ENCODE assay signal across 25 mouse cellular contexts in genomic region chr10:49751769-49752168, GRCm38 (mm10). TPM values are rescaled to one million over a fixed set of nuclear protein-coding genes. Genes with fewer than 3 reads are reported as not detected.
DNase-seq lines count a peak whose midpoint lies in the region; ATAC-seq lines count a peak whose summit lies in the region.
"Had no signal": no experiment of that assay in that cellular context is flagged by ENCODE, and none has a peak within 500 bp of the region (broad histone marks: within the 10 kb centered on the region; RNA-seq: fewer than 3 reads in every experiment).

No protein-coding gene starts in this region.

- H3K4me2 ChIP-seq in forebrain, embryonic 13.5 days: no peak overlapping the region
- H3K4me2 ChIP-seq in forebrain, embryonic 11.5 days (ENCODE audit: low read depth, low read length, severe bottlenecking): no peak overlapping the region
- no peak overlapping the region for H3K4me2 ChIP-seq in forebrain, embryonic 15.5 days (replicated peaks)
- H3K4me2 ChIP-seq in forebrain, embryonic 12.5 days: no peak overlapping the region
- no peak overlapping the region for H3K4me2 ChIP-seq in forebrain, embryonic 16.5 days (ENCODE audit: low read length)
- H3K4me2 ChIP-seq: embryonic facial prominence, embryonic 12.5 days had no signal

- H3K9ac ChIP-seq in forebrain, embryonic 13.5 days: no peak overlapping the region
- H3K9ac ChIP-seq in forebrain, embryonic 11.5 days (ENCODE audit: low read length): no peak overlapping the region
- no peak overlapping the region for H3K9ac ChIP-seq in forebrain, embryonic 15.5 days (replicated peaks)
- H3K9ac ChIP-seq in forebrain, embryonic 12.5 days: no peak overlapping the region
- H3K9ac ChIP-seq in forebrain, embryonic 16.5 days (replicated peaks; ENCODE audit: low read depth, low read length): no peak overlapping the region
- H3K9ac ChIP-seq: embryonic facial prominence, embryonic 12.5 days had no signal

- no peak overlapping the region for H3K4me3 ChIP-seq in forebrain, embryonic 13.5 days
- H3K4me3 ChIP-seq in forebrain, embryonic 11.5 days (ENCODE audit: low read depth, low read length): no peak overlapping the region
- H3K4me3 ChIP-seq in forebrain, embryonic 15.5 days: no peak overlapping the region
- H3K4me3 ChIP-seq in forebrain, embryonic 12.5 days (replicated peaks): no peak overlapping the region
- H3K4me3 ChIP-seq in forebrain, embryonic 16.5 days (replicated peaks; ENCODE audit: low read length): no peak overlapping the region
- H3K4me3 ChIP-seq: embryonic facial prominence, embryonic 10.5 days; embryonic facial prominence, embryonic 12.5 days; gastrocnemius, adult 2 months had no signal

- DNase-seq in forebrain, embryonic 11.5 days (ENCODE audit: low spot score): no peak
- DNase-seq in brain, adult 2 months (ENCODE audit: low read depth, low spot score): peak; percentile 21
- DNase-seq in cerebellum, postnatal 25 days: no peak
- no peak for DNase-seq in frontal cortex, postnatal 10 days (ENCODE audit: low spot score in 2 of 2)
- DNase-seq: adrenal gland, adult 8-10 months; adrenal gland, postnatal 14 days; adrenal gland, postnatal 36 days; B cell, adult 2 months; cerebellum, adult 11-12 months; cerebellum, adult 2 months; cerebellum, adult 9-10 months; cerebellum, postnatal 10 days; cerebellum, postnatal 36 days; gastrocnemius, adult 2 months had no signal

- 47% methylated on average over 2 of the region's 2 CpGs for WGBS in forebrain, embryonic 13.5 days
- 51% methylated on average over 2 of the region's 2 CpGs for WGBS in forebrain, embryonic 11.5 days
- WGBS in forebrain, embryonic 15.5 days: 23% methylated on average over 2 of the region's 2 CpGs
- WGBS in forebrain, embryonic 12.5 days: 56% methylated on average over 2 of the region's 2 CpGs
- WGBS in forebrain, embryonic 16.5 days: 28% methylated on average over 2 of the region's 2 CpGs

- H3K4me1 ChIP-seq in forebrain, embryonic 13.5 days: peaks cover 5% of the 10 kb centered on the region; the same call in 1 of the 2 replicates
- H3K4me1 ChIP-seq in forebrain, embryonic 11.5 days (replicated peaks; ENCODE audit: control insufficient read depth, insufficient read depth, low read length): no peaks in the 10 kb centered on the region
- peaks cover 7% of the 10 kb centered on the region; the same call in 1 of the 2 replicates for H3K4me1 ChIP-seq in forebrain, embryonic 15.5 days
- no peaks in the 10 kb centered on the region for H3K4me1 ChIP-seq in forebrain, embryonic 12.5 days
- 0 out of 2 replicates have a peak, but pooled peaks cover 4% of the 10 kb centered on the region for H3K4me1 ChIP-seq in forebrain, embryonic 16.5 days (replicated peaks; ENCODE audit: control insufficient read depth, insufficient read depth, low read length)
- H3K4me1 ChIP-seq: embryonic facial prominence, embryonic 10.5 days; embryonic facial prominence, embryonic 12.5 days had no signal

- H3K9me3 ChIP-seq in forebrain, embryonic 13.5 days (replicated peaks): no peaks in the 10 kb centered on the region
- H3K9me3 ChIP-seq in forebrain, embryonic 11.5 days (ENCODE audit: control insufficient read depth, low read length): no peaks in the 10 kb centered on the region
- no peaks in the 10 kb centered on the region for H3K9me3 ChIP-seq in forebrain, embryonic 15.5 days
- H3K9me3 ChIP-seq in forebrain, embryonic 12.5 days: no peaks in the 10 kb centered on the region
- H3K9me3 ChIP-seq in forebrain, embryonic 16.5 days (ENCODE audit: control insufficient read depth, low read length): no peaks in the 10 kb centered on the region
- H3K9me3 ChIP-seq: embryonic facial prominence, embryonic 10.5 days; embryonic facial prominence, embryonic 12.5 days; G1E had no signal

- peak; percentile 81 for ATAC-seq in forebrain, embryonic 13.5 days
- ATAC-seq in forebrain, embryonic 11.5 days (replicated peaks; ENCODE audit: low FRiP score): no peak
- ATAC-seq in forebrain, embryonic 15.5 days (replicated peaks): peak; percentile 81
- no peak; the same call in 1 of the 2 replicates for ATAC-seq in forebrain, embryonic 12.5 days (ENCODE audit: low FRiP score)
- peak; percentile 70 for ATAC-seq in forebrain, embryonic 16.5 days
- ATAC-seq: activated CD4-positive, CD25-positive, alpha-beta regulatory T cell, adult 4 months; CD4-positive, CD25-positive, alpha-beta regulatory T cell, adult 4 months; Patski had no signal

- no peaks in the 10 kb centered on the region for H3K36me3 ChIP-seq in forebrain, embryonic 13.5 days (ENCODE audit: poor library complexity, severe bottlenecking)
- H3K36me3 ChIP-seq in forebrain, embryonic 11.5 days (ENCODE audit: control insufficient read depth, insufficient read depth, low read length): no peaks in the 10 kb centered on the region
- H3K36me3 ChIP-seq in forebrain, embryonic 15.5 days: no peaks in the 10 kb centered on the region
- no peaks in the 10 kb centered on the region for H3K36me3 ChIP-seq in forebrain, embryonic 12.5 days (replicated peaks)
- no peaks in the 10 kb centered on the region for H3K36me3 ChIP-seq in forebrain, embryonic 16.5 days (ENCODE audit: control insufficient read depth, insufficient read depth)
- H3K36me3 ChIP-seq: embryonic facial prominence, embryonic 10.5 days; embryonic facial prominence, embryonic 12.5 days; G1E had no signal

- no peaks in the 10 kb centered on the region for H3K27me3 ChIP-seq in forebrain, embryonic 13.5 days
- no peaks in the 10 kb centered on the region for H3K27me3 ChIP-seq in forebrain, embryonic 11.5 days (ENCODE audit: control insufficient read depth, insufficient read depth, low read length)
- no peaks in the 10 kb centered on the region for H3K27me3 ChIP-seq in forebrain, embryonic 15.5 days
- H3K27me3 ChIP-seq in forebrain, embryonic 12.5 days: no peaks in the 10 kb centered on the region
- H3K27me3 ChIP-seq in forebrain, embryonic 16.5 days (replicated peaks; ENCODE audit: control insufficient read depth, insufficient read depth, low read length): no peaks in the 10 kb centered on the region
- H3K27me3 ChIP-seq: CH12.LX; embryonic facial prominence, embryonic 12.5 days; Patski had no signal

- H3K27ac ChIP-seq in forebrain, embryonic 13.5 days: peak overlapping the region; percentile 11; the same call in 1 of the 2 replicates
- no peak overlapping the region for H3K27ac ChIP-seq in forebrain, embryonic 11.5 days (ENCODE audit: low read depth, low read length)
- peak overlapping the region; percentile 60 for H3K27ac ChIP-seq in forebrain, embryonic 15.5 days (replicated peaks)
- H3K27ac ChIP-seq in forebrain, embryonic 12.5 days: no peak overlapping the region
- no peak overlapping the region for H3K27ac ChIP-seq in forebrain, embryonic 16.5 days (ENCODE audit: low read length)
- H3K27ac ChIP-seq: embryonic facial prominence, embryonic 10.5 days; embryonic facial prominence, embryonic 12.5 days; gastrocnemius, adult 2 months had no signal

RNA-seq across cellular contexts. Expression of gene Grik2, which starts 36.8 kb away (rescaled TPM):
- polyA plus RNA-seq in forebrain, embryonic 13.5 days (2015; fragmentation: Nextera tagmentation; extraction: Ambion mirVana): 28.1 and 31.9 TPM in 2 replicates
- polyA plus RNA-seq in forebrain, embryonic 11.5 days (2014; fragmentation: Nextera tagmentation; extraction: Ambion mirVana): 16.0 and 17.3 TPM in 2 replicates
- polyA plus RNA-seq in forebrain, embryonic 15.5 days (2015; fragmentation: Nextera tagmentation; extraction: Ambion mirVana): 32.7 and 34.0 TPM in 2 replicates
- polyA plus RNA-seq in forebrain, embryonic 12.5 days (2016; fragmentation: Nextera tagmentation; extraction: Ambion mirVana): 27.0 and 29.4 TPM in 2 replicates
- 35.6 and 38.5 TPM in 2 replicates for polyA plus RNA-seq in forebrain, embryonic 16.5 days (2015; fragmentation: Nextera tagmentation; extraction: Ambion mirVana)
- polyA plus RNA-seq: activated CD4-positive, CD25-positive, alpha-beta regulatory T cell, adult 4 months; CD4-positive, CD25-positive, alpha-beta regulatory T cell, adult 4 months; G1E had no signal

Comparison
In these comparisons a context has a peak if more than half of its experiments do, and no peak if none do; other contexts are left out.
1. ATAC-seq: peak in forebrain, embryonic 13.5 days (single experiment), forebrain, embryonic 15.5 days (single experiment) and forebrain, embryonic 16.5 days (single experiment); none in forebrain, embryonic 11.5 days (single experiment) and forebrain, embryonic 12.5 days (single experiment).
2. H3K27ac ChIP-seq: peak in forebrain, embryonic 13.5 days (single experiment) and forebrain, embryonic 15.5 days (single experiment); none in forebrain, embryonic 11.5 days (single experiment), forebrain, embryonic 12.5 days (single experiment) and forebrain, embryonic 16.5 days (single experiment).